Comparison of ENCODE assay signal across 9 mouse cellular contexts in genomic region chr17:73303217-73303616, GRCm38 (mm10).
A peak's percentile ranks its signal among the peaks of the same experiment; 100 is the strongest.
DNase-seq lines count a peak whose midpoint lies in the region; ATAC-seq and TF ChIP-seq lines count a peak whose summit lies in the region.
"Had no signal": no experiment of that assay in that cellular context is flagged by ENCODE, and none has a peak within 500 bp of the region (broad histone marks: within the 10 kb centered on the region; RNA-seq: fewer than 3 reads in every experiment).

No protein-coding gene starts in this region.

- ATAC-seq in hindbrain, embryonic 14.5 days (ENCODE audit: low FRiP score) = 0 out of 2 replicates have a peak, but pooled peaks have one; percentile 31
- peak; percentile 47; the same call in 1 of the 2 replicates for ATAC-seq in midbrain, embryonic 14.5 days (ENCODE audit: low FRiP score, low TSS enrichment)

- no peak for TF ChIP-seq POLR2A in bone marrow, adult 2 months (IDR thresholded peaks at IDR 0.05; ENCODE audit: borderline replicate concordance, control insufficient read depth, low read depth, low read length)
- no peak for TF ChIP-seq POLR2A in embryonic fibroblast, embryonic 13.5 days (IDR thresholded peaks at IDR 0.05; ENCODE audit: low read depth, low read length)

- TF ChIP-seq CTCF in bone marrow, adult 2 months (IDR thresholded peaks at IDR 0.05; ENCODE audit: control insufficient read depth, insufficient read depth, low read length) = peak; percentile 48
- TF ChIP-seq CTCF in embryonic fibroblast, embryonic 13.5 days (IDR thresholded peaks at IDR 0.05; ENCODE audit: borderline replicate concordance, insufficient read depth, low read length) = 0 out of 2 replicates have a peak, but pooled peaks have one; percentile 13

- 23% methylated on average over 5 of the region's 5 CpGs for WGBS in bone marrow, adult 2 months
- WGBS in hindbrain, embryonic 14.5 days = 25% methylated on average over 5 of the region's 5 CpGs
- WGBS in midbrain, embryonic 14.5 days = 26% methylated on average over 5 of the region's 5 CpGs

- H3K9ac ChIP-seq in hindbrain, embryonic 14.5 days = no peak overlapping the region
- H3K9ac ChIP-seq in midbrain, embryonic 14.5 days (replicated peaks; ENCODE audit: low read length) = no peak overlapping the region
- H3K9ac ChIP-seq: liver, embryonic 15.5 days had no signal

- H3K4me3 ChIP-seq in bone marrow, adult 2 months (replicated peaks; ENCODE audit: control insufficient read depth, low read depth, low read length) = no peak overlapping the region
- no peak overlapping the region for H3K4me3 ChIP-seq in embryonic fibroblast, embryonic 13.5 days (ENCODE audit: insufficient read depth, low read length)
- H3K4me3 ChIP-seq in hindbrain, embryonic 14.5 days (replicated peaks; ENCODE audit: low read length) = no peak overlapping the region
- no peak overlapping the region for H3K4me3 ChIP-seq in midbrain, embryonic 14.5 days (replicated peaks; ENCODE audit: low read depth, low read length)
- H3K4me3 ChIP-seq: liver, embryonic 15.5 days had no signal

- no peaks in the 10 kb centered on the region for H3K27me3 ChIP-seq in hindbrain, embryonic 14.5 days (ENCODE audit: control insufficient read depth, insufficient read depth, low read length)
- no peaks in the 10 kb centered on the region for H3K27me3 ChIP-seq in midbrain, embryonic 14.5 days (ENCODE audit: control insufficient read depth, insufficient read depth, low read length)

- H3K4me1 ChIP-seq in bone marrow, adult 2 months (ENCODE audit: control insufficient read depth, insufficient read depth, low read length) = no peaks in the 10 kb centered on the region; the same call in 1 of the 2 replicates
- no peaks in the 10 kb centered on the region for H3K4me1 ChIP-seq in embryonic fibroblast, embryonic 13.5 days (ENCODE audit: control insufficient read depth, insufficient read depth, low read length)
- H3K4me1 ChIP-seq in hindbrain, embryonic 14.5 days (replicated peaks; ENCODE audit: control insufficient read depth, insufficient read depth, low read length) = 0 out of 2 replicates have a peak, but pooled peaks cover 3% of the 10 kb centered on the region
- H3K4me1 ChIP-seq in midbrain, embryonic 14.5 days (ENCODE audit: control insufficient read depth, insufficient read depth, low read length) = no peaks in the 10 kb centered on the region

- no peak overlapping the region for H3K4me2 ChIP-seq in hindbrain, embryonic 14.5 days (replicated peaks)
- no peak overlapping the region for H3K4me2 ChIP-seq in midbrain, embryonic 14.5 days (ENCODE audit: low read length)
- H3K4me2 ChIP-seq: liver, embryonic 15.5 days had no signal

- H3K27ac ChIP-seq in bone marrow, adult 2 months (ENCODE audit: control insufficient read depth, insufficient read depth, low read depth, low read length, poor library complexity) = no peak overlapping the region
- H3K27ac ChIP-seq in embryonic fibroblast, embryonic 13.5 days (ENCODE audit: insufficient read depth, low read length) = no peak overlapping the region
- no peak overlapping the region for H3K27ac ChIP-seq in hindbrain, embryonic 14.5 days
- no peak overlapping the region for H3K27ac ChIP-seq in midbrain, embryonic 14.5 days (replicated peaks; ENCODE audit: low read depth, low read length)
- H3K27ac ChIP-seq: liver, embryonic 15.5 days had no signal

- peak; percentile 68 for DNase-seq in gastrocnemius, adult 18-20 months (ENCODE audit: low spot score)
- DNase-seq in gastrocnemius, postnatal 25 days = no peak
- peak; percentile 92 for DNase-seq in hindbrain, embryonic 14.5 days (ENCODE audit: low spot score)
- peak; percentile 69 to 89 for DNase-seq in left cerebral cortex, adult 18-20 months (ENCODE audit: low spot score in 2 of 2)
- peak; percentile 93 for DNase-seq in midbrain, embryonic 14.5 days
- DNase-seq in spleen, postnatal 36 days (ENCODE audit: low spot score in 2 of 2) = peak; percentile 35 to 47

- H3K9me3 ChIP-seq in hindbrain, embryonic 14.5 days (ENCODE audit: control insufficient read depth, low read length) = no peaks in the 10 kb centered on the region
- no peaks in the 10 kb centered on the region for H3K9me3 ChIP-seq in midbrain, embryonic 14.5 days (ENCODE audit: control insufficient read depth, low read length)
- H3K9me3 ChIP-seq: liver, embryonic 15.5 days had no signal

- H3K36me3 ChIP-seq in hindbrain, embryonic 14.5 days (replicated peaks; ENCODE audit: control insufficient read depth, insufficient read depth) = no peaks in the 10 kb centered on the region
- H3K36me3 ChIP-seq in midbrain, embryonic 14.5 days (ENCODE audit: control insufficient read depth, insufficient read depth, low read length) = no peaks in the 10 kb centered on the region
- H3K36me3 ChIP-seq: liver, embryonic 15.5 days had no signal
